Mouse (Mus musculus) 3134 (cell line): ENCODE data around the gene Vmn1r178.
"Not testable (repeated sequence)": the region's sequence is repeated elsewhere in the genome, so short reads cannot be mapped to it uniquely, and the experiment has no call there.

ENCODE experiments used
- DNase-seq: peaks from one replicate; pipeline ENCODE4 v3.0.0-alpha.2; 2011; ENCODE audit warnings: low spot score; ENCODE audit not compliant: insufficient read length; ENCODE audit errors: extremely low read depth

Gene Vmn1r178

DNA sequence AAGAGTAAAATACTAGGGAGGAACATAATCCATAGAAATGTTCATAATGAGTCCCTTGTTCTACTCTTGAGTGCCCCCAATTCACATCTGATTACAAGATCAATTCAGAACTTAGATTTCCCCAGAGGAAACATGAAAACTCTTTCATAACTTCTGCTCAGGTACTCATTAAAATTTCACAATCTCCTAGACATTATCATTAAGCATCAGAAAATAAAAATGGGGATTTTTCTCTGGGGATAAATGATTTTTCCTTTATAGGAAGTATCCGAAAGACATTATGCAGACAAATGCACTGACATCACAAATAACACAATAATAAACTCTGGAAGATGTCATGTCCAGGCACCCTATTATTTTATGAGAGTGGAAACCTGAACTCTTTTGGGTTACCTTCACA lies at the start of gene Vmn1r178:
Vmn1r178 (plus strand) TSS at position 301 of the 400 bp plus-strand sequence.
- no peak for DNase-seq

DNA sequence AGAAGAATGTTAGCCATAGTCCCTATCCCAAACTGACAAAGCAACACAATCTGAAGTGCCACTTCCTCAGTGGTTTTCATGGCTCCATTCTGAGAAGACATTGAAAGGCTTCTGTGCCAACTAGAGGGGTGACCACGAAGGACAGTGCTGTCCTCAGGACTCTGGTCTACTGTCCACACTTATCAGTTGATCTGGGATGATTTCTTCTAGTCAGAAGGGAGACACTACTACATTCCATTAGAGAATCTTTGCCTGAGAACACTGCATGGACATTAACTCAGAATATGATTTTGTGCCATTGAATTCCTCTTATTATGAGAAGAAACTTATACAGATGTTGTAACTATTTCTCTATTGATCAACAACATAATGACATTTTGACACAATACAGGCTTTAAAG lies 25.5 kb upstream of the Vmn1r178 start, which contains the start of gene Vmn1r177:
Vmn1r177 (minus strand) TSS at position 101 of the 400 bp plus-strand sequence.
- DNase-seq, result not testable (repeated sequence)

DNA sequence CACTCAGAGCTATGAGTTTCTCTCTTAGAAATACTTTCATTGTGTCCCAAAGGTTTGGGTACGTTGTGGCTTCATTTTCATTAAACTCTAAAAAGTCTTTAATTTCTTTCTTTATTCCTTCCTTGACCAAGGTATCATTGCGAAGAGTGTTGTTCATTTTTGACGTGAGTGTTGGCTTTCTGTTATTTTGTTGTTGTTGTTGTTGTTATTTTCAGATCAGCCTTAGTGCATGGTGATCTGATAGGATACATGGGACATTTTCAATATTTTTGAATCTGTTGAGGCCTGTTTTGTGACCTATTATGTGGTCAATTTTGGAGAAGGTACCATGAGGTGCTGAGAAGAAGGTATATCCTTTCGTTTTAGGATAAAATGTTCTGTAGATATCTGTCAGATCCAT lies 14.9 kb upstream of the Vmn1r178 start:
- DNase-seq, result not testable (repeated sequence)

DNA sequence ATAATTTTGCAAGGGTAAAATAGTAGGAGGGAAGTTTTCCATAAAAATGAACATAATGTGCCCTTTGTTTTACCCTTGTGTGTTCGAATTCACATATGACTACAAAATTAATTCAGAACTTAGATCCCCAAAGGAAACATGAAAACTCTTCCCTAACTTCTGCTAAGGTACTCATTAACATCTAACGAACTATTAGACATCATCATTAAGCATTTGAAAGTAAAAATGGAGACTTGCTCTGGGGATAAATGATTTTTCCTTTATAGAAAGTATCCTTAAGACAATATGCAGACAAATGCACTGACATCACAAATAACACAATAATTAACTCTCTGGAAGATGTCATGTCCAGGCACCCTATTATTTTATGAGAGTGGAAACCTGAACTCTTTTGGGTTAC lies 34.9 kb downstream of the Vmn1r178 start, which contains the start of gene Vmn1r179:
Vmn1r179 (plus strand) TSS at position 301 of the 400 bp plus-strand sequence.
- no peak for DNase-seq
